Mouse (Mus musculus) ZHBTc4 (cell line): Measurements from ENCODE around the gene Zfhx3.

ENCODE experiments used
- DNase-seq: peaks from one replicate; pipeline ENCODE4 v3.0.0-alpha.2; 2011; ENCODE audit warnings: low read depth, low spot score

Zfhx3 gene

GRCm38 (mm10) chr8:108355119-108355777 lies 412.8 kb downstream of the Zfhx3 start:
- DNase-seq = no peak

- DNase-seq = no peak
Measured at GRCm38 (mm10) chr8:108361402-108361801, 419.0 kb downstream of the Zfhx3 start.

DNA sequence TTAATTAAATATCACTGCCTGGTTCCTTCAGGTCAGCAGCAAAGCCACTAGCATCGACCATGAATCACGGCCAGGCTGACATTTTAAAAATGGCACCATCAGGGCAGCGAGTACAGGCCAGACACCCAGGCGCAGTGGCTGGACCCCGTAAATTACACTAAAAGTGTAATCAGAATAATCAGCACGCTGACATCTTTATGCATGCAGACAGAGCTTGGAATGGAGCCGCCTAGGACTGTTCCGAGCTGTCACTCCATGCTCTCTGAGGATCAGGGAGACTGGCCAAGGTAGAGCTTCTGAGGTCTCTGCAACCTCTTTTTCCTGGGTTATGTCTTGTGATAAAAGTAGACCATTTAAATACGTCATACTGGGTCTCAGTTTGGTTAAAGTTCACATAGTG lies 420.0 kb downstream of the Zfhx3 start:
- no peak for DNase-seq

DNA sequence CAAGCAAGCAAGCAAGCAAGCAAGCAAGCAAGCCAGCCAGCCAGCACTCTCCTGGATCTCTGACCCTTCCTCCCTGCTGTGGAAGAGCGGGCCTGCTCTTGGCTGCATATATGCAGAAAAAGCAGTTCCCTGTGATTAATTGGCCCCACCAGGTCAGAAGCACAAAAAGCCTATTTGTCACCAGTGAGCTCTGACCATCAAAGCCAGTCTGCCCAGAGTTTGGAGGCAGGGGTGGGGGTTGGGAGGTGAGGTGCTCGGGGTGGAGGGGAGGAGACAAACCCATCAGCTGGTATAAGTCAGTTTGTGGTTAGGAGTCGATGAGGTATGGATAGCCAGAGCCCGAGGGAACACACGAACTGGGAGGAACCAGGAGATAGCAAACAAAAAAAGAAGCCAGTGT lies 421.0 kb downstream of the Zfhx3 start:
- DNase-seq = peak; percentile 30

- DNase-seq = peak; percentile 39
Measured at GRCm38 (mm10) chr8:108363856-108364255, 421.4 kb downstream of the Zfhx3 start.

- no peak for DNase-seq
Measured at GRCm38 (mm10) chr8:108369081-108369480, 426.6 kb downstream of the Zfhx3 start.

DNA sequence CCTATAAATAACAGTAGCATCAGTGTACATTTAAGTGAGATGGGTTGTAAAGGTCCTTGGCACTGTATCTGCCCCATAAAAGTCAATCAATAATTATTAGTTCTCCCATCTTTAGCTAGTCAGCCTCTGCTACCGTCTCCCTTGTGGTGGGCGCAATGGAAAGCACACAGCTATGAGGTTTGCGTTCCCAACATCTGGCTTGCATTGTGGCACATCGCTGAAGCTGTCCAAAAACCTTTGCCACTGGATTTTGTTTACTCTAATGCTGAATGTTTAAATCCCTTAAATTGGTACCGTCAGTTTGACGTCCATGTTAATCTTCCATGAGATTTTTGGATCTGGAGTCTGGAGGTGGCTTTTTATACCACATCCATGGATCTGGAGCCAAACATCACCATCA lies 428.3 kb downstream of the Zfhx3 start:
- DNase-seq = no peak

GRCm38 (mm10) chr8:108373046-108373445 lies 430.6 kb downstream of the Zfhx3 start:
- DNase-seq = no peak

DNA sequence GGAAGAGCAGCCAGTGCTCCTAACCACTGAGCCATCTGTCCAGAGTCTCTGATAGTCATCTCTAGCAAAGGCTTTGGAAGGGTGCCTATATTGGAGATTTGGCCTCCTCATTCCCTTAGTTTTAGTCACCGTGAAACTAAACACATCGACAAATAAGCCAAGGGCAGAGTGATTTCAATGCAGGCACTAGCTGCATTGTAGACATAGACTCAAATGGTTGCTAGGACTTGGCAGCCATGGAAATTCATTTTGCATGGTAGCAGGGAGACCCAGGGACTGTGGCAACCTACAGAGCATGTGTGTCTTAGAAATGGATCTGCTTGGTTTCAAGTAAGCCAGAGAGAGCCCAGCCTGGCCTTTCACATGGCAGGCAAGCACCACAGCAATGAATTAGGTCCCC lies 435.6 kb downstream of the Zfhx3 start:
- no peak for DNase-seq

GRCm38 (mm10) chr8:108383121-108383520 lies 440.7 kb downstream of the Zfhx3 start:
- no peak for DNase-seq

DNA sequence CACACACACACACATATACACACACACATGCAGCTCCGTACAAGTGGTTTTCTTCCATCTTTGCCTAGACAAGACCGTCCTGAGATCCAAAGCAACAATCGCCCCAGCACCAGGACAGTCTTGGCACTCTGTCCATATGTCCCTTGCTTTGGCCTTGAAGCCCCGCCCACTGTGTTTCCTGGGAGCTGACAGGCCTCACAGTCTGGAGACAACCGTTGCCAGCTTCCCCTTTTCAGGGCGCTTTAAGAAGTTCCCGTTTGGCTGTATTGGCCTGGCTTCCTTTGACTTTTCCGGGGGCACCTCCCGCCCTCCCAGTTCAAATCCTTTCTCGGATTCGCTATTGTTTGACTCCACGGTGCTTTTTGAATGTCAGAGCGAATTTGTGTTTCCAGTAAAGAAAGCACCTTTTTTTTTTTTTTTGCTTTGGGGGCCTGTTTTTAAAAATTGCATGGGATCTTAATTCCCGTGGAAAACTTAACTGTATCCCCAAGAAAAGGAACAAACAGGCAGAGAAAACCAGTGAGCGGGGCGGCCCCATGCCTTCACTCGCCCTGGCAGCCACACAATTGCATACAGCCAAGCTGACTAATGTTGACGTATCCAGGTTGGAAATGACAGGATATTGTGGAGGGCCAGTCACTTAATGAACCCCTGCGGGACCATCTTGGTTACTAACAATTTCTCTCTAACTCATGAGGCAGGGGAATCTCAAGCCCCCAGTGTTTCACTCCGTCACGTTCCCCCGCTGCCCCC lies 444.9 kb downstream of the Zfhx3 start:
- DNase-seq = peak; percentile 51

- DNase-seq = peak; percentile 2
Measured at GRCm38 (mm10) chr8:108387913-108388274, 445.4 kb downstream of the Zfhx3 start.

GRCm38 (mm10) chr8:108392909-108393308 lies 450.5 kb downstream of the Zfhx3 start:
- peak; percentile 59 for DNase-seq

- no peak for DNase-seq
Measured at GRCm38 (mm10) chr8:108402149-108402548, 459.7 kb downstream of the Zfhx3 start.

GRCm38 (mm10) chr8:108406716-108407494 lies 464.5 kb downstream of the Zfhx3 start:
- DNase-seq = no peak

DNA sequence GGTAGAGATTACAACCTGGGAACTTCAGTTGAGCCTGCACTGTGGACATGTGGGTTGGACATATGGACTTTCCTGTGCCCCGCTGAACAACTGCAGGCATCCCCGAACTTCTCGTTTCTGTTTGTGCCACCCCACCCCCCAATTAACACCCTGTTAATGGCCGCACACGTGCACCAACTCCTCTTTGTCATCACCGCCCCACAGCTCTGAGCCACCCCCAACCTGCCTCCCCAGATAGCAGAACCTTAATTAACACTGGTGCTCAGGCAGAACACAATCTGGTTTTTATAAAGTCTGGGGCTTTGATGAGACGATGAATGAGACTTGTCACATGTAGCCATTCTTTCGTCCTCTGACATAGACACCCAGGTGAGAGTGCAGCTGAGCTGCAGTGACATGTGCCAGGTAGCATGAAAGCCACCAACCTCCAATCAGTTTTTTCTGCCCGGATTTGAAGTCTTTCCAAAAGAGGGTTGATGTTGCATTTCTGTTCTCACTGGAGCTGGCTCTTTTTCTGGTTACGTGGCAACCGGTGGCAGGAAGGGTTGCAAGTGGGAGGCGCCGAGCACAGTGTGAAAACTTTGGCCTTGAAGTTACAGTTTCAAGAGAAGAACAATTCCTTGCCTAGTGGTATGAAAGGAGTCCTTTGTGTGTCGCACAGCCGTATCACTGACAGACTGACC lies 476.9 kb downstream of the Zfhx3 start:
- peak; percentile 5 for DNase-seq

DNA sequence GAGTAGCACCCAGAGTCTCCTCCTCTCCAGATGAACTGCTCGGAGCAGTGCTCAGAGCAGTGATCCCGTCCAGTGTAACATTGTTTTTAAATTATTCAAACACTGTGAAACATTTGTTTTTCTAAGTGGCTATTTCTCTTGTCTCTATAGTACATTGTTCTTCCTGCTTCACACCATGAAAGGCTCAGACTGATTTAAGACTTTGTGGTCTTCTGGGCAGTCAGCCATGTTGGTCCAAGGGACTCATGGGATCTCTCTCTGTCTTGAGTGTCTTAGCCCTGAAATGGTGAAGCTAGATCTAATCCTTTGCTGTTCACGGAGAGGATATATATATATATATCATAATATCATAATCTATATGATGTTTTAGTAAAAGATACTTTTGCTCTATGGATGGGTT lies 480.1 kb downstream of the Zfhx3 start:
- DNase-seq = no peak

- DNase-seq = no peak
Measured at GRCm38 (mm10) chr8:108424337-108424736, 481.9 kb downstream of the Zfhx3 start.

GRCm38 (mm10) chr8:108433321-108433720 lies 490.9 kb downstream of the Zfhx3 start:
- DNase-seq = no peak

GRCm38 (mm10) chr8:108434510-108434909 lies 492.1 kb downstream of the Zfhx3 start:
- no peak for DNase-seq

GRCm38 (mm10) chr8:108436336-108436735 lies 493.9 kb downstream of the Zfhx3 start:
- DNase-seq = no peak

DNA sequence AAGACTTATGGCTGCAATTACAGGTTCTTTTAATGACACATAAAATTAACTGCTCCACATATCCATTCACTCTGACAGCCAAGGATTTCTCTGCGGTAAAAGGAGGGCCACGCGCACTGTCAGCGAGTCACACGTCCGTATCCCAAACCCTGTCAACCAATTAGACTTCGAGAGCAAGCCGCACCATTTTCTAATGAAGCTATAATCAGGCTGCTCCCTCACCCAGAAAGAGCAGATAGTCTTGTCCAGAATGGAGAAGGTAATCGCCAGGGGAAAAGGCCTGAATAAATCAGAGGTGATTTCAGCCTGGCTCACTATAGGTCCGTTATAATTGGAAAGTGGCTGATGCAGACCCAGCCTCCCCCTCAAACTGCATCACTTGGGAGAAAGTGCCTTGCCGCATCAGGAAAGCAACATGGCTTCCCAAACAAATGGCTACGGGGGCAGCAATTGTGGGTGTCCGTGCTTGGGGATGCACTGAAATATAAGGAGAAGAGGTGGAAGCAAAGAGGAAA lies 494.9 kb downstream of the Zfhx3 start:
- no peak for DNase-seq
